Mouse (Mus musculus): ENCODE results near the gene Tbkbp1. TPM values are rescaled to one million over a fixed set of nuclear protein-coding genes. Genes with fewer than 3 reads are reported as not detected.
A peak's percentile ranks its signal among the peaks of the same experiment; 100 is the strongest.

The Tbkbp1 gene
- polyA plus RNA-seq, 2 experiments, result 9.7 to 62.2 TPM

- no peak for TF ChIP-seq POLR2A (IDR thresholded peaks at IDR 0.05; ENCODE audit: borderline replicate concordance, extremely low read depth, insufficient read depth, insufficient read length)
- Histone ChIP-seq H3K4me3 (replicated peaks; ENCODE audit: low read length) (no peak overlapping the region), H3K4me2 (replicated peaks; ENCODE audit: low read depth, low read length, severe bottlenecking) (no peak overlapping the region), H3K9me3 (ENCODE audit: control insufficient read depth, low read length) (no peaks in the 10 kb centered on the region), H3K4me1 (ENCODE audit: control insufficient read depth, insufficient read depth, low read length) (no peaks in the 10 kb centered on the region), H3K9ac (ENCODE audit: low read depth, low read length, severe bottlenecking) (no peak overlapping the region), H3K27ac (replicated peaks; ENCODE audit: low read depth, low read length) (no peak overlapping the region), H3K36me3 (ENCODE audit: control insufficient read depth, insufficient read depth, low read length) (no peaks in the 10 kb centered on the region), H3K27me3 (ENCODE audit: control insufficient read depth, insufficient read depth, low read length) (peaks cover 22% of the 10 kb centered on the region)
- ATAC-seq (ENCODE audit: low FRiP score, low read depth) (no peak), DNase-seq (ENCODE audit: low spot score) (no peak)
- WGBS, result 48% methylated on average over 2 of the region's 3 CpGs
Observed at GRCm38 (mm10) chr11:97120641-97121040, 30.7 kb downstream of the Tbkbp1 start.

GRCm38 (mm10) chr11:97120221-97120620, 31.1 kb downstream of the Tbkbp1 start:
- no peaks in the 10 kb centered on the region for H3K4me1 ChIP-seq (ENCODE audit: control insufficient read depth, insufficient read depth, low read length)
- no peaks in the 10 kb centered on the region for H3K36me3 ChIP-seq (ENCODE audit: control insufficient read depth, insufficient read depth, low read length)
- DNase-seq (ENCODE audit: low spot score) (no peak), ATAC-seq (ENCODE audit: low FRiP score, low read depth) (no peak)
- 46% methylated on average over 10 of the region's 10 CpGs for WGBS
- H3K9me3 ChIP-seq (ENCODE audit: control insufficient read depth, low read length), result no peaks in the 10 kb centered on the region
- H3K27ac ChIP-seq (replicated peaks; ENCODE audit: low read depth, low read length), result no peak overlapping the region
- H3K9ac ChIP-seq (ENCODE audit: low read depth, low read length, severe bottlenecking), result no peak overlapping the region
- H3K4me3 ChIP-seq (replicated peaks; ENCODE audit: low read length), result no peak overlapping the region
- peaks cover 26% of the 10 kb centered on the region for H3K27me3 ChIP-seq (ENCODE audit: control insufficient read depth, insufficient read depth, low read length)
- H3K4me2 ChIP-seq (replicated peaks; ENCODE audit: low read depth, low read length, severe bottlenecking), result no peak overlapping the region
- no peak for TF ChIP-seq POLR2A (IDR thresholded peaks at IDR 0.05; ENCODE audit: borderline replicate concordance, extremely low read depth, insufficient read depth, insufficient read length)

- TF ChIP-seq POLR2A (IDR thresholded peaks at IDR 0.05; ENCODE audit: borderline replicate concordance, extremely low read depth, insufficient read depth, insufficient read length), result no peak
- Histone ChIP-seq H3K27ac (replicated peaks; ENCODE audit: low read depth, low read length) (no peak overlapping the region), H3K4me3 (replicated peaks; ENCODE audit: low read length) (no peak overlapping the region), H3K9ac (ENCODE audit: low read depth, low read length, severe bottlenecking) (no peak overlapping the region), H3K9me3 (ENCODE audit: control insufficient read depth, low read length) (no peaks in the 10 kb centered on the region), H3K27me3 (ENCODE audit: control insufficient read depth, insufficient read depth, low read length) (peaks cover 52% of the 10 kb centered on the region), H3K36me3 (ENCODE audit: control insufficient read depth, insufficient read depth, low read length) (no peaks in the 10 kb centered on the region), H3K4me2 (replicated peaks; ENCODE audit: low read depth, low read length, severe bottlenecking) (peak overlapping the region; percentile 74; the same call in 1 of the 2 replicates), H3K4me1 (ENCODE audit: control insufficient read depth, insufficient read depth, low read length) (0 out of 2 replicates have a peak, but pooled peaks cover 2% of the 10 kb centered on the region)
- DNase-seq (ENCODE audit: low spot score), result no peak
- no peak for ATAC-seq (ENCODE audit: low FRiP score, low read depth)
- 2% methylated on average over 11 of the region's 11 CpGs for WGBS
Observed at GRCm38 (mm10) chr11:97115797-97116196, 35.5 kb downstream of the Tbkbp1 start.

- Histone ChIP-seq H3K9ac (ENCODE audit: low read depth, low read length, severe bottlenecking) (peak within 1 kb of the TSS; percentile 22; the same call in 1 of the 2 replicates), H3K4me1 (ENCODE audit: control insufficient read depth, insufficient read depth, low read length) (0 out of 2 replicates have a peak, but pooled peaks cover 2% of the 10 kb centered on the region), H3K4me3 (replicated peaks; ENCODE audit: low read length) (peak within 1 kb of the TSS; percentile 36), H3K9me3 (ENCODE audit: control insufficient read depth, low read length) (no peaks in the 10 kb centered on the region), H3K36me3 (ENCODE audit: control insufficient read depth, insufficient read depth, low read length) (no peaks in the 10 kb centered on the region), H3K27me3 (ENCODE audit: control insufficient read depth, insufficient read depth, low read length) (peaks cover 52% of the 10 kb centered on the region), H3K4me2 (replicated peaks; ENCODE audit: low read depth, low read length, severe bottlenecking) (peak within 1 kb of the TSS; percentile 74), H3K27ac (replicated peaks; ENCODE audit: low read depth, low read length) (no peak within 1 kb of the TSS)
- no peak for DNase-seq (ENCODE audit: low spot score)
- ATAC-seq (ENCODE audit: low FRiP score, low read depth), result peak; percentile 26; the same call in 1 of the 2 replicates
- TF ChIP-seq POLR2A (IDR thresholded peaks at IDR 0.05; ENCODE audit: borderline replicate concordance, extremely low read depth, insufficient read depth, insufficient read length), result no peak
- under 1% methylated on average over 66 of the region's 87 CpGs for WGBS
Observed at GRCm38 (mm10) chr11:97114671-97115601, 36.4 kb downstream of the Tbkbp1 start, which contains the start of gene Tbx21. Gene Tbx21, minus strand, starts transcription at chr11:97115331.

- H3K27ac ChIP-seq (replicated peaks; ENCODE audit: low read depth, low read length), result no peak overlapping the region
- peaks cover 48% of the 10 kb centered on the region for H3K27me3 ChIP-seq (ENCODE audit: control insufficient read depth, insufficient read depth, low read length)
- ATAC-seq (ENCODE audit: low FRiP score, low read depth) (no peak), DNase-seq (ENCODE audit: low spot score) (no peak)
- no peaks in the 10 kb centered on the region for H3K36me3 ChIP-seq (ENCODE audit: control insufficient read depth, insufficient read depth, low read length)
- H3K9ac ChIP-seq (ENCODE audit: low read depth, low read length, severe bottlenecking), result no peak overlapping the region
- H3K4me1 ChIP-seq (ENCODE audit: control insufficient read depth, insufficient read depth, low read length), result 0 out of 2 replicates have a peak, but pooled peaks cover 2% of the 10 kb centered on the region
- TF ChIP-seq POLR2A (IDR thresholded peaks at IDR 0.05; ENCODE audit: borderline replicate concordance, extremely low read depth, insufficient read depth, insufficient read length), result no peak
- no peak overlapping the region for H3K4me3 ChIP-seq (replicated peaks; ENCODE audit: low read length)
- H3K4me2 ChIP-seq (replicated peaks; ENCODE audit: low read depth, low read length, severe bottlenecking), result no peak overlapping the region
- WGBS, result 73% methylated on average over 9 of the region's 9 CpGs
- no peaks in the 10 kb centered on the region for H3K9me3 ChIP-seq (ENCODE audit: control insufficient read depth, low read length)
Observed at GRCm38 (mm10) chr11:97112519-97113125, 38.7 kb downstream of the Tbkbp1 start.

Data from limb, embryonic 14.5 days (tissue).